Mouse (Mus musculus) spleen, adult 2 months (tissue): ENCODE data around the gene Orai1. TPM values are rescaled to one million over a fixed set of nuclear protein-coding genes. Genes with fewer than 3 reads are reported as not detected.

Source experiments
- DNase-seq, 2 experiments: peaks; one replicate each; pipeline versions ENCODE4 v3.0.0 to v3.0.0-alpha.2; 2012 to 2021; ENCODE audit warnings: low spot score in 2 of 2, low read depth in 1 of 2
- H3K27ac ChIP-seq: fragments of 200-500 bp; 2 replicates; pipeline ENCODE4 v1.5.1; 2012; ENCODE audit warnings: low read length, inconsistent platforms; ENCODE audit not compliant: insufficient read depth
- H3K27me3 ChIP-seq: fragments of 200-500 bp; 2 replicates; pipeline ENCODE4 v1.6.1; 2012; ENCODE audit warnings: mild to moderate bottlenecking, moderate library complexity, low read length, inconsistent platforms; ENCODE audit not compliant: control insufficient read depth, insufficient read depth
- H3K36me3 ChIP-seq: fragments of 200-500 bp; 2 replicates; pipeline ENCODE4 v1.6.1; 2012; ENCODE audit warnings: mild to moderate bottlenecking, low read length, inconsistent platforms; ENCODE audit not compliant: control insufficient read depth, insufficient read depth
- H3K4me1 ChIP-seq: fragments of 200-500 bp; 2 replicates; pipeline ENCODE4 v1.6.1; 2011; ENCODE audit warnings: inconsistent platforms; ENCODE audit not compliant: control insufficient read depth, insufficient read depth, insufficient read length
- H3K4me3 ChIP-seq: fragments of 200-500 bp; 2 replicates; pipeline ENCODE4 v1.5.1; 2011; ENCODE audit warnings: mild to moderate bottlenecking, inconsistent platforms; ENCODE audit not compliant: insufficient read depth, insufficient read length; ENCODE audit errors: extremely low read depth
- CTCF ChIP-seq: fragments of 200-500 bp; IDR thresholded peaks from 2 replicates; pipeline ENCODE4 v1.5.1; 2011; ENCODE audit warnings: mild to moderate bottlenecking, inconsistent platforms; ENCODE audit not compliant: insufficient read depth, insufficient read length, insufficient replicate concordance; ENCODE audit errors: extremely low read depth
- POLR2A ChIP-seq: fragments of 200-500 bp; IDR thresholded peaks from 2 replicates; pipeline ENCODE4 v1.6.1; 2011; ENCODE audit warnings: low read depth, low read length, inconsistent platforms
- WGBS: fragments of 180-500 bp; shearing (Covaris S2); methylation state at CpG from one replicate; pipeline ENCODE4 v1.1.7; 2018; 5-methylcytosine and 5-hydroxymethylcytosine counted together
- polyA plus RNA-seq: library from polyadenylated mRNA; depleted of rRNA; stranded (reverse); fragments of >200 nt; gene quantifications from 2 replicates; pipeline ENCODE4 v1.2.3, GENCODE M21; 2012

Orai1 gene
- polyA plus RNA-seq, 1 experiment, result 52.3 TPM

GRCm38 (mm10) chr5:122978970-122979369 is 35.9 kb upstream of the Orai1 start:
- Histone ChIP-seq H3K36me3 (peaks cover 2% of the 10 kb centered on the region; the same call in 1 of the 2 replicates), H3K4me3 (no peak overlapping the region), H3K27ac (no peak overlapping the region), H3K4me1 (no peaks in the 10 kb centered on the region), H3K27me3 (no peaks in the 10 kb centered on the region)
- TF ChIP-seq CTCF (no peak), POLR2A (no peak)
- WGBS, result 49% methylated on average over 8 of the region's 8 CpGs
- DNase-seq, result no peak

- Histone ChIP-seq H3K4me1 (peaks cover 7% of the 10 kb centered on the region; the same call in 1 of the 2 replicates), H3K27me3 (no peaks in the 10 kb centered on the region), H3K27ac (no peak overlapping the region), H3K4me3 (no peak overlapping the region), H3K36me3 (peaks cover 2% of the 10 kb centered on the region; the same call in 1 of the 2 replicates)
- DNase-seq, result no peak
- TF ChIP-seq POLR2A (no peak), CTCF (no peak)
- WGBS, result 75% methylated on average over 5 of the region's 5 CpGs
Observed at GRCm38 (mm10) chr5:122984483-122984882, 30.4 kb upstream of the Orai1 start.

- Histone ChIP-seq H3K36me3 (peaks cover 2% of the 10 kb centered on the region; the same call in 1 of the 2 replicates), H3K27ac (no peak overlapping the region), H3K4me1 (peaks cover 7% of the 10 kb centered on the region; the same call in 1 of the 2 replicates), H3K27me3 (no peaks in the 10 kb centered on the region), H3K4me3 (no peak overlapping the region)
- TF ChIP-seq POLR2A, result no peak
- no peak for TF ChIP-seq CTCF
- WGBS, result 83% methylated on average over 3 of the region's 3 CpGs
- DNase-seq, result no peak
Observed at GRCm38 (mm10) chr5:122985276-122985675, 29.6 kb upstream of the Orai1 start.

- DNase-seq, result no peak
- TF ChIP-seq CTCF, result no peak
- no peak for TF ChIP-seq POLR2A
- WGBS, result 62% methylated on average over 8 of the region's 8 CpGs
- Histone ChIP-seq H3K36me3 (peaks cover 2% of the 10 kb centered on the region; the same call in 1 of the 2 replicates), H3K27ac (no peak overlapping the region), H3K4me1 (peaks cover 8% of the 10 kb centered on the region; the same call in 1 of the 2 replicates), H3K4me3 (no peak overlapping the region), H3K27me3 (no peaks in the 10 kb centered on the region)
Observed at GRCm38 (mm10) chr5:122986091-122986493, 28.8 kb upstream of the Orai1 start.

- Histone ChIP-seq H3K27me3 (no peaks in the 10 kb centered on the region), H3K4me1 (peaks cover 12% of the 10 kb centered on the region; the same call in 1 of the 2 replicates), H3K27ac (no peak overlapping the region), H3K4me3 (peak overlapping the region; percentile 66; the same call in 1 of the 2 replicates), H3K36me3 (peaks cover 2% of the 10 kb centered on the region; the same call in 1 of the 2 replicates)
- 14% methylated on average over 39 of the region's 39 CpGs for WGBS
- peak in 1 of 2 experiments; percentile 17 for DNase-seq
- TF ChIP-seq POLR2A, result no peak
- TF ChIP-seq CTCF, result no peak
Observed at GRCm38 (mm10) chr5:122987211-122988020, 27.5 kb upstream of the Orai1 start.

- Histone ChIP-seq H3K4me1 (peaks cover 12% of the 10 kb centered on the region; the same call in 1 of the 2 replicates), H3K36me3 (no peaks in the 10 kb centered on the region), H3K27ac (peak overlapping the region; percentile 78), H3K4me3 (peak overlapping the region; percentile 66), H3K27me3 (no peaks in the 10 kb centered on the region)
- WGBS, result under 1% methylated on average over 41 of the region's 41 CpGs
- peak in 1 of 2 experiments; percentile 42 for DNase-seq
- TF ChIP-seq POLR2A, result no peak
- no peak for TF ChIP-seq CTCF
Observed at GRCm38 (mm10) chr5:122988021-122988751, 26.7 kb upstream of the Orai1 start.
